Mouse (Mus musculus): Measurements from ENCODE around the gene Cacna2d1.

- TF ChIP-seq GATA1 (IDR thresholded peaks at IDR 0.05; ENCODE audit: borderline replicate concordance, low read length) (no peak), FLI1 (IDR thresholded peaks at IDR 0.05; ENCODE audit: low read length) (no peak)
Observed at GRCm38 (mm10) chr5:15997190-15997589, 62.7 kb downstream of the Cacna2d1 start.

All from megakaryocyte, embryonic 14.5 days (primary cell).